Mouse (Mus musculus) hindbrain, embryonic 16.5 days (tissue): Measurements from ENCODE around the gene Cox14. TPM values are rescaled to one million over a fixed set of nuclear protein-coding genes. Genes with fewer than 3 reads are reported as not detected.

Source experiments
- ATAC-seq: fragments of 200-750 bp; cut with Nextera tagmentation; 2 replicates; pipeline ENCODE4 v1.8.0; 2017; ENCODE audit warnings: moderate TSS enrichment, moderate library complexity
- H3K27ac ChIP-seq: fragments of 300-500 bp; sonication (generic); 2 replicates; pipeline ENCODE4 v1.5.1; 2014; ENCODE audit warnings: low read depth, mild to moderate bottlenecking, control low read depth, low read length, moderate library complexity
- H3K27me3 ChIP-seq: fragments of 300-500 bp; sonication (generic); replicated peaks from 2 replicates; pipeline ENCODE4 v1.6.1; 2014; ENCODE audit warnings: low read length; ENCODE audit not compliant: control insufficient read depth, insufficient read depth
- H3K36me3 ChIP-seq: fragments of 300-500 bp; sonication (generic); 2 replicates; pipeline ENCODE4 v1.6.1; 2014; ENCODE audit warnings: mild to moderate bottlenecking, low read length, moderate library complexity, mixed read lengths; ENCODE audit not compliant: control insufficient read depth, insufficient read depth
- H3K4me1 ChIP-seq: fragments of 300-500 bp; sonication (generic); 2 replicates; pipeline ENCODE4 v1.6.1; 2014; ENCODE audit warnings: low read depth, low read length; ENCODE audit not compliant: control insufficient read depth, insufficient read depth
- H3K4me2 ChIP-seq: fragments of 300-500 bp; sonication (generic); 2 replicates; pipeline ENCODE4 v1.6.1; 2014; ENCODE audit warnings: mild to moderate bottlenecking, low read length, control low read depth, moderate library complexity
- H3K4me3 ChIP-seq: fragments of 300-500 bp; sonication (generic); 2 replicates; pipeline ENCODE4 v1.5.1; 2014; ENCODE audit warnings: mild to moderate bottlenecking, low read length, control low read depth, moderate library complexity
- H3K9ac ChIP-seq: fragments of 300-500 bp; sonication (generic); 2 replicates; pipeline ENCODE4 v1.6.1; 2014; ENCODE audit warnings: low read depth, mild to moderate bottlenecking, control low read depth, low read length, moderate library complexity
- H3K9me3 ChIP-seq: fragments of 300-500 bp; sonication (generic); 2 replicates; pipeline ENCODE4 v1.6.1; 2014; ENCODE audit warnings: mild to moderate bottlenecking, low read length, moderate library complexity; ENCODE audit not compliant: control insufficient read depth
- WGBS: fragments of 180-500 bp; shearing (Covaris S2); extraction: QIAGEN DNeasy Blood & Tissue Kit; methylation state at CpG from one replicate; pipeline ENCODE4 v1.1.7; 2014; 5-methylcytosine and 5-hydroxymethylcytosine counted together
- polyA plus RNA-seq: library from polyadenylated mRNA; unstranded; fragments of >200 nt; fragmentation: Nextera tagmentation; extraction: Ambion mirVana; gene quantifications from 2 replicates; pipeline ENCODE4 v1.2.1, GENCODE M21; 2015

Cox14 gene
- polyA plus RNA-seq, 1 experiment from 2014 or later = 191 TPM

GRCm38 (mm10) chr15:99704041-99704681 lies 21.3 kb upstream of the Cox14 start:
- H3K9me3 ChIP-seq = no peaks in the 10 kb centered on the region
- no peak for ATAC-seq
- H3K9ac ChIP-seq = peak overlapping the region; percentile 56
- no peaks in the 10 kb centered on the region for H3K27me3 ChIP-seq
- peak overlapping the region; percentile 86 for H3K4me2 ChIP-seq
- H3K4me1 ChIP-seq = peaks cover 28% of the 10 kb centered on the region
- 16% methylated on average over 23 of the region's 23 CpGs for WGBS
- peaks cover 29% of the 10 kb centered on the region for H3K36me3 ChIP-seq
- peak overlapping the region; percentile 75; the same call in 1 of the 2 replicates for H3K27ac ChIP-seq
- peak overlapping the region; percentile 77 for H3K4me3 ChIP-seq

- no peaks in the 10 kb centered on the region for H3K9me3 ChIP-seq
- no peak for ATAC-seq
- peak overlapping the region; percentile 86 for H3K4me2 ChIP-seq
- H3K4me3 ChIP-seq = peak overlapping the region; percentile 77; the same call in 1 of the 2 replicates
- H3K27me3 ChIP-seq = no peaks in the 10 kb centered on the region
- H3K4me1 ChIP-seq = peaks cover 28% of the 10 kb centered on the region
- peak overlapping the region; percentile 56 for H3K9ac ChIP-seq
- peak overlapping the region; percentile 75 for H3K27ac ChIP-seq
- WGBS = 14% methylated on average over 7 of the region's 7 CpGs
- H3K36me3 ChIP-seq = peaks cover 36% of the 10 kb centered on the region
Measured at GRCm38 (mm10) chr15:99704881-99705280, 20.5 kb upstream of the Cox14 start.

GRCm38 (mm10) chr15:99705440-99706048 lies 19.9 kb upstream of the Cox14 start, which contains the start of gene Gm17349:
Gm17349 (minus strand) TSS chr15:99705490.
- H3K27me3 ChIP-seq = no peaks in the 10 kb centered on the region
- H3K4me3 ChIP-seq = peak within 1 kb of the TSS; percentile 77
- H3K9me3 ChIP-seq = no peaks in the 10 kb centered on the region
- H3K4me1 ChIP-seq = peaks cover 28% of the 10 kb centered on the region
- peak within 1 kb of the TSS; percentile 56 for H3K9ac ChIP-seq
- WGBS = 61% methylated on average over 9 of the region's 11 CpGs
- H3K4me2 ChIP-seq = peak within 1 kb of the TSS; percentile 86
- no peak for ATAC-seq
- H3K27ac ChIP-seq = peak within 1 kb of the TSS; percentile 75
- H3K36me3 ChIP-seq = peaks cover 38% of the 10 kb centered on the region

GRCm38 (mm10) chr15:99708176-99708575 lies 17.2 kb upstream of the Cox14 start:
- ATAC-seq = no peak
- H3K27ac ChIP-seq = no peak overlapping the region
- 95% methylated on average over 10 of the region's 13 CpGs for WGBS
- H3K36me3 ChIP-seq = peaks cover 64% of the 10 kb centered on the region
- H3K4me2 ChIP-seq = no peak overlapping the region
- H3K9ac ChIP-seq = no peak overlapping the region
- H3K4me1 ChIP-seq = peaks cover 24% of the 10 kb centered on the region
- no peaks in the 10 kb centered on the region for H3K27me3 ChIP-seq
- H3K9me3 ChIP-seq = no peaks in the 10 kb centered on the region
- H3K4me3 ChIP-seq = no peak overlapping the region

GRCm38 (mm10) chr15:99710221-99711190 lies 14.9 kb upstream of the Cox14 start:
- no peak for ATAC-seq
- no peaks in the 10 kb centered on the region for H3K9me3 ChIP-seq
- H3K36me3 ChIP-seq = peaks cover 69% of the 10 kb centered on the region
- H3K4me1 ChIP-seq = peaks cover 7% of the 10 kb centered on the region
- H3K27ac ChIP-seq = no peak overlapping the region
- H3K27me3 ChIP-seq = no peaks in the 10 kb centered on the region
- H3K4me3 ChIP-seq = no peak overlapping the region
- H3K9ac ChIP-seq = no peak overlapping the region
- 92% methylated on average over 10 of the region's 10 CpGs for WGBS
- no peak overlapping the region for H3K4me2 ChIP-seq

GRCm38 (mm10) chr15:99711491-99711890 lies 13.9 kb upstream of the Cox14 start:
- Histone ChIP-seq H3K27me3 (no peaks in the 10 kb centered on the region), H3K4me3 (no peak overlapping the region)
- 69% methylated on average over 3 of the region's 3 CpGs for WGBS

GRCm38 (mm10) chr15:99712666-99713559 lies 12.5 kb upstream of the Cox14 start:
- no peak for ATAC-seq
- WGBS = 65% methylated on average over 13 of the region's 13 CpGs
- no peaks in the 10 kb centered on the region for H3K9me3 ChIP-seq
- no peak overlapping the region for H3K4me2 ChIP-seq
- no peak overlapping the region for H3K4me3 ChIP-seq
- H3K36me3 ChIP-seq = peaks cover 56% of the 10 kb centered on the region
- peak overlapping the region; percentile 39; the same call in 1 of the 2 replicates for H3K27ac ChIP-seq
- peaks cover 19% of the 10 kb centered on the region for H3K4me1 ChIP-seq
- H3K27me3 ChIP-seq = no peaks in the 10 kb centered on the region
- no peak overlapping the region for H3K9ac ChIP-seq

More at GRCm38 (mm10) chr15:99711491-99711890, 13.9 kb upstream of the Cox14 start:
- Histone ChIP-seq H3K4me1 (peaks cover 13% of the 10 kb centered on the region), H3K9ac (no peak overlapping the region; the same call in 1 of the 2 replicates), H3K27ac (no peak overlapping the region), H3K4me2 (no peak overlapping the region), H3K9me3 (no peaks in the 10 kb centered on the region), H3K36me3 (peaks cover 65% of the 10 kb centered on the region)
- no peak for ATAC-seq

GRCm38 (mm10) chr15:99713569-99713968 lies 11.8 kb upstream of the Cox14 start:
- Histone ChIP-seq H3K9ac (no peak overlapping the region), H3K9me3 (no peaks in the 10 kb centered on the region), H3K36me3 (peaks cover 49% of the 10 kb centered on the region), H3K4me2 (no peak overlapping the region), H3K27me3 (no peaks in the 10 kb centered on the region), H3K27ac (peak overlapping the region; percentile 39; the same call in 1 of the 2 replicates), H3K4me1 (peaks cover 20% of the 10 kb centered on the region), H3K4me3 (no peak overlapping the region)
- ATAC-seq = no peak
- 66% methylated on average over 3 of the region's 3 CpGs for WGBS
